Mouse (Mus musculus): ENCODE data around the gene C2cd2. TPM values are rescaled to one million over a fixed set of nuclear protein-coding genes. Genes with fewer than 3 reads are reported as not detected.

C2cd2 gene
- polyA plus RNA-seq, 1 experiment from 2014 or later = 18.4 TPM

- no peaks in the 10 kb centered on the region for H3K9me3 ChIP-seq
- WGBS = 62% methylated on average over 2 of the region's 2 CpGs
- peaks cover 4% of the 10 kb centered on the region; the same call in 1 of the 2 replicates for H3K4me1 ChIP-seq
- H3K27ac ChIP-seq = no peak overlapping the region
- no peaks in the 10 kb centered on the region for H3K27me3 ChIP-seq (ENCODE audit: insufficient read depth, poor library complexity, severe bottlenecking)
- H3K36me3 ChIP-seq = peaks cover 6% of the 10 kb centered on the region; the same call in 1 of the 2 replicates
- no peak overlapping the region for H3K4me3 ChIP-seq
- no peak for DNase-seq (ENCODE audit: low spot score)
These were observed 56.9 kb downstream of the C2cd2 start for GRCm38 (mm10) chr16:97905449-97905991.

GRCm38 (mm10) chr16:97904035-97904434, 58.4 kb downstream of the C2cd2 start:
- Histone ChIP-seq H3K27me3 (ENCODE audit: insufficient read depth, poor library complexity, severe bottlenecking) (no peaks in the 10 kb centered on the region), H3K9me3 (no peaks in the 10 kb centered on the region), H3K36me3 (peaks cover 2% of the 10 kb centered on the region; the same call in 1 of the 2 replicates), H3K4me1 (peaks cover 4% of the 10 kb centered on the region; the same call in 1 of the 2 replicates), H3K4me3 (no peak overlapping the region), H3K27ac (no peak overlapping the region)
- 46% methylated on average over 3 of the region's 3 CpGs for WGBS
- no peak for DNase-seq (ENCODE audit: low spot score)

GRCm38 (mm10) chr16:97897346-97898024, 64.9 kb downstream of the C2cd2 start:
- no peaks in the 10 kb centered on the region for H3K9me3 ChIP-seq
- no peak for DNase-seq (ENCODE audit: low spot score)
- H3K4me3 ChIP-seq = no peak overlapping the region
- peaks cover 2% of the 10 kb centered on the region; the same call in 1 of the 2 replicates for H3K36me3 ChIP-seq
- H3K27me3 ChIP-seq (ENCODE audit: insufficient read depth, poor library complexity, severe bottlenecking) = no peaks in the 10 kb centered on the region
- WGBS = 63% methylated on average over 5 of the region's 5 CpGs
- no peaks in the 10 kb centered on the region for H3K4me1 ChIP-seq
- no peak overlapping the region for H3K27ac ChIP-seq

- no peaks in the 10 kb centered on the region for H3K27me3 ChIP-seq (ENCODE audit: insufficient read depth, poor library complexity, severe bottlenecking)
- H3K9me3 ChIP-seq = no peaks in the 10 kb centered on the region
- H3K36me3 ChIP-seq = peaks cover 26% of the 10 kb centered on the region; the same call in 1 of the 2 replicates
- no peaks in the 10 kb centered on the region for H3K4me1 ChIP-seq
- H3K4me3 ChIP-seq = no peak overlapping the region
- H3K27ac ChIP-seq = no peak overlapping the region
- DNase-seq (ENCODE audit: low spot score) = no peak
These were observed 74.6 kb downstream of the C2cd2 start for GRCm38 (mm10) chr16:97887762-97888161.

GRCm38 (mm10) chr16:97883696-97884095, 78.7 kb downstream of the C2cd2 start:
- no peaks in the 10 kb centered on the region for H3K9me3 ChIP-seq
- no peak for DNase-seq (ENCODE audit: low spot score)
- no peaks in the 10 kb centered on the region for H3K27me3 ChIP-seq (ENCODE audit: insufficient read depth, poor library complexity, severe bottlenecking)
- 88% methylated on average over 1 of the region's 1 CpGs for WGBS
- H3K27ac ChIP-seq = no peak overlapping the region
- no peaks in the 10 kb centered on the region for H3K4me1 ChIP-seq
- H3K4me3 ChIP-seq = no peak overlapping the region
- H3K36me3 ChIP-seq = peaks cover 21% of the 10 kb centered on the region; the same call in 1 of the 2 replicates

- peaks cover 21% of the 10 kb centered on the region; the same call in 1 of the 2 replicates for H3K36me3 ChIP-seq
These were observed 79.5 kb downstream of the C2cd2 start for GRCm38 (mm10) chr16:97882891-97883290.

GRCm38 (mm10) chr16:97879134-97879533, 83.3 kb downstream of the C2cd2 start:
- Histone ChIP-seq H3K4me3 (no peak overlapping the region), H3K4me1 (no peaks in the 10 kb centered on the region), H3K27me3 (ENCODE audit: insufficient read depth, poor library complexity, severe bottlenecking) (no peaks in the 10 kb centered on the region), H3K9me3 (no peaks in the 10 kb centered on the region), H3K27ac (no peak overlapping the region), H3K36me3 (peaks cover 40% of the 10 kb centered on the region)
- no peak for DNase-seq (ENCODE audit: low spot score)
- WGBS = 85% methylated on average over 1 of the region's 1 CpGs

More at GRCm38 (mm10) chr16:97882891-97883290, 79.5 kb downstream of the C2cd2 start:
- H3K9me3 ChIP-seq = no peaks in the 10 kb centered on the region
- no peaks in the 10 kb centered on the region for H3K27me3 ChIP-seq (ENCODE audit: insufficient read depth, poor library complexity, severe bottlenecking)
- no peak overlapping the region for H3K27ac ChIP-seq
- H3K4me1 ChIP-seq = no peaks in the 10 kb centered on the region
- H3K4me3 ChIP-seq = no peak overlapping the region
- no peak for DNase-seq (ENCODE audit: low spot score)

GRCm38 (mm10) chr16:97877502-97877901, 84.9 kb downstream of the C2cd2 start:
- H3K9me3 ChIP-seq = no peaks in the 10 kb centered on the region
- no peak overlapping the region for H3K4me3 ChIP-seq
- H3K27me3 ChIP-seq (ENCODE audit: insufficient read depth, poor library complexity, severe bottlenecking) = no peaks in the 10 kb centered on the region
- whole genome bisulfite sequencing = 89% methylated on average over 3 of the region's 3 CpGs
- DNase-seq (ENCODE audit: low spot score) = no peak
- H3K36me3 ChIP-seq = peaks cover 45% of the 10 kb centered on the region
- H3K4me1 ChIP-seq = no peaks in the 10 kb centered on the region
- no peak overlapping the region for H3K27ac ChIP-seq

- WGBS = 81% methylated on average over 4 of the region's 4 CpGs
- no peaks in the 10 kb centered on the region for H3K27me3 ChIP-seq (ENCODE audit: insufficient read depth, poor library complexity, severe bottlenecking)
- H3K27ac ChIP-seq = no peak overlapping the region
- H3K9me3 ChIP-seq = no peaks in the 10 kb centered on the region
- H3K4me1 ChIP-seq = no peaks in the 10 kb centered on the region
- no peak overlapping the region for H3K4me3 ChIP-seq
- peaks cover 40% of the 10 kb centered on the region for H3K36me3 ChIP-seq
- no peak for DNase-seq (ENCODE audit: low spot score)
These were observed 87.3 kb downstream of the C2cd2 start for GRCm38 (mm10) chr16:97875101-97875500.

GRCm38 (mm10) chr16:97874376-97874775, 88.0 kb downstream of the C2cd2 start:
- Histone ChIP-seq H3K9me3 (no peaks in the 10 kb centered on the region), H3K36me3 (peaks cover 35% of the 10 kb centered on the region), H3K27me3 (ENCODE audit: insufficient read depth, poor library complexity, severe bottlenecking) (no peaks in the 10 kb centered on the region), H3K4me1 (no peaks in the 10 kb centered on the region), H3K27ac (no peak overlapping the region), H3K4me3 (no peak overlapping the region)
- DNase-seq (ENCODE audit: low spot score) = no peak
- 62% methylated on average over 1 of the region's 1 CpGs for WGBS

- WGBS = 82% methylated on average over 5 of the region's 5 CpGs
- Histone ChIP-seq H3K27ac (no peak overlapping the region), H3K27me3 (ENCODE audit: insufficient read depth, poor library complexity, severe bottlenecking) (no peaks in the 10 kb centered on the region), H3K4me1 (no peaks in the 10 kb centered on the region), H3K9me3 (no peaks in the 10 kb centered on the region), H3K36me3 (peaks cover 48% of the 10 kb centered on the region), H3K4me3 (no peak overlapping the region)
- no peak for DNase-seq (ENCODE audit: low spot score)
These were observed 89.7 kb downstream of the C2cd2 start for GRCm38 (mm10) chr16:97872657-97873056.

GRCm38 (mm10) chr16:97869193-97870102, 93.0 kb downstream of the C2cd2 start:
- no peak overlapping the region for H3K27ac ChIP-seq
- no peaks in the 10 kb centered on the region for H3K27me3 ChIP-seq (ENCODE audit: insufficient read depth, poor library complexity, severe bottlenecking)
- DNase-seq (ENCODE audit: low spot score) = no peak
- H3K9me3 ChIP-seq = no peaks in the 10 kb centered on the region
- H3K36me3 ChIP-seq = peaks cover 42% of the 10 kb centered on the region
- 67% methylated on average over 6 of the region's 6 CpGs for WGBS
- no peaks in the 10 kb centered on the region for H3K4me1 ChIP-seq
- no peak overlapping the region for H3K4me3 ChIP-seq

GRCm38 (mm10) chr16:97863932-97864467, 98.4 kb downstream of the C2cd2 start:
- Histone ChIP-seq H3K36me3 (peaks cover 35% of the 10 kb centered on the region), H3K27me3 (ENCODE audit: insufficient read depth, poor library complexity, severe bottlenecking) (no peaks in the 10 kb centered on the region), H3K27ac (no peak overlapping the region), H3K4me3 (no peak overlapping the region), H3K9me3 (no peaks in the 10 kb centered on the region), H3K4me1 (no peaks in the 10 kb centered on the region)
- WGBS = 82% methylated on average over 3 of the region's 3 CpGs
- no peak for DNase-seq (ENCODE audit: low spot score)

Data from heart, embryonic 10.5 days (tissue).